Mouse (Mus musculus) lung, adult 2 months (tissue): ENCODE data around the gene Cdca7l.

Source experiments
- CTCF ChIP-seq: fragments of 200-500 bp; IDR thresholded peaks from 2 replicates; pipeline ENCODE4 v1.5.1; 2011; ENCODE audit warnings: mild to moderate bottlenecking, low read length, control low read depth; ENCODE audit not compliant: insufficient read depth
- POLR2A ChIP-seq: fragments of 200-500 bp; IDR thresholded peaks from 2 replicates; pipeline ENCODE4 v1.6.1; 2011; ENCODE audit warnings: low read depth, mild to moderate bottlenecking, control low read depth, low read length, borderline replicate concordance; ENCODE audit errors: extremely low read depth

- TF ChIP-seq CTCF = no peak
- no peak for TF ChIP-seq POLR2A
These were observed 43.2 kb upstream of the Cdca7l start for GRCm38 (mm10) chr12:117760846-117761245.
